Mouse (Mus musculus) megakaryocyte, embryonic 14.5 days (primary cell): ENCODE results near the gene Recql5. TPM values are rescaled to one million over a fixed set of nuclear protein-coding genes. Genes with fewer than 3 reads are reported as not detected.
A peak's percentile ranks its signal among the peaks of the same experiment; 100 is the strongest.

Experiments used
- H3K27me3 ChIP-seq: replicated peaks from 2 replicates; pipeline ENCODE3; 2012; ENCODE audit warnings: inconsistent platforms
- H3K36me3 ChIP-seq: replicated peaks from 2 replicates; pipeline ENCODE3; 2012; ENCODE audit warnings: low read length, inconsistent platforms, mixed read lengths
- H3K4me1 ChIP-seq: 2 replicates; pipeline ENCODE4 v1.6.1; 2012; ENCODE audit warnings: inconsistent platforms
- H3K4me3 ChIP-seq: replicated peaks from 2 replicates; pipeline ENCODE3; 2012; ENCODE audit warnings: moderate library complexity, mild to moderate bottlenecking, inconsistent platforms
- H3K9me3 ChIP-seq: 2 replicates; pipeline ENCODE4 v1.6.1; 2012; ENCODE audit warnings: inconsistent platforms
- FLI1 ChIP-seq: IDR thresholded peaks from 2 replicates; pipeline ENCODE4 v1.6.1; 2012; ENCODE audit warnings: low read length, inconsistent platforms, mixed read lengths
- GATA1 ChIP-seq: IDR thresholded peaks from 3 replicates; pipeline ENCODE4 v1.6.1; 2012; ENCODE audit warnings: mixed read lengths, low read length, inconsistent platforms, borderline replicate concordance
- polyA plus RNA-seq: library from polyadenylated mRNA; stranded (reverse); fragments of >175 nt; gene quantifications from 2 replicates; pipeline ENCODE4 v1.2.3, GENCODE M21; 2012; ENCODE audit warnings: low replicate concordance; ENCODE audit not compliant: insufficient read depth

Gene Recql5
- polyA plus RNA-seq, 1 experiment = 10.4 TPM

DNA sequence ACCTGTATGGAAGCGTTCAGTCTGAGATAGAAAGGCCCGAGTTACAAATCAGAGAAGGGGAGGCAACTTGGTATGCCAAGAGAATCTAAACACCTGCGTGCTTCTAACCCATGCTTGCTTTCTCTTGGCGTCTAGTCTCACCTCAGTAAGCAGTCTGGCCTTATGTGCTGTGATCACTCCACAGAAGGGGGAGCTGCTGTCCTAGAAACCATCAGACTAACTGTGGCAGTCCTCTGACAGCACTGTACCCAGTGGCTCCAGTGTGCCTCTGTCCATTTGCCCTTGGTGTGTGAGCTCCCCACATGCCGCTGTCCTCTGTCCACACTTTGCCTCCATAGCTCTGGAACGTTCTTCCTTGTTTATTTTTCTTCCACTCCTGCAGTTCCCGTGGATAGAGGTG lies 8.7 kb upstream of the Recql5 start:
- no peaks in the 10 kb centered on the region; the same call in 1 of the 2 replicates for H3K4me1 ChIP-seq
- no peaks in the 10 kb centered on the region for H3K9me3 ChIP-seq
- H3K27me3 ChIP-seq = no peaks in the 10 kb centered on the region
- peaks cover 98% of the 10 kb centered on the region for H3K36me3 ChIP-seq
- TF ChIP-seq FLI1 = no peak
- TF ChIP-seq GATA1 = no peak
- no peak overlapping the region for H3K4me3 ChIP-seq

GRCm38 (mm10) chr11:115939690-115940329 lies 6.5 kb upstream of the Recql5 start:
- TF ChIP-seq GATA1 (0 out of 3 replicates have a peak, but pooled peaks have one; percentile 48), FLI1 (no peak)

GRCm38 (mm10) chr11:115933747-115934110 lies 452 bp upstream of the Recql5 start:
- no peaks in the 10 kb centered on the region for H3K27me3 ChIP-seq
- H3K4me1 ChIP-seq = peaks cover 35% of the 10 kb centered on the region
- peaks cover 53% of the 10 kb centered on the region for H3K36me3 ChIP-seq
- H3K9me3 ChIP-seq = no peaks in the 10 kb centered on the region
- TF ChIP-seq FLI1 (no peak), GATA1 (no peak)
- peak overlapping the region; percentile 99 for H3K4me3 ChIP-seq

More at GRCm38 (mm10) chr11:115939690-115940329, 6.5 kb upstream of the Recql5 start:
- peaks cover 7% of the 10 kb centered on the region for H3K4me1 ChIP-seq
- no peaks in the 10 kb centered on the region for H3K9me3 ChIP-seq
- no peak overlapping the region for H3K4me3 ChIP-seq
- no peaks in the 10 kb centered on the region for H3K27me3 ChIP-seq
- peaks cover 95% of the 10 kb centered on the region for H3K36me3 ChIP-seq

GRCm38 (mm10) chr11:115931235-115931634 lies 2.0 kb downstream of the Recql5 start:
- no peak overlapping the region for H3K4me3 ChIP-seq
- no peaks in the 10 kb centered on the region for H3K27me3 ChIP-seq
- no peaks in the 10 kb centered on the region for H3K9me3 ChIP-seq
- H3K4me1 ChIP-seq = peaks cover 46% of the 10 kb centered on the region
- H3K36me3 ChIP-seq = peaks cover 52% of the 10 kb centered on the region
- no peak for TF ChIP-seq GATA1
- no peak for TF ChIP-seq FLI1

GRCm38 (mm10) chr11:115929818-115930217 lies 3.5 kb downstream of the Recql5 start:
- Histone ChIP-seq H3K4me3 (no peak overlapping the region), H3K36me3 (peaks cover 50% of the 10 kb centered on the region), H3K9me3 (no peaks in the 10 kb centered on the region), H3K4me1 (peaks cover 39% of the 10 kb centered on the region), H3K27me3 (no peaks in the 10 kb centered on the region)
- TF ChIP-seq FLI1 = no peak
- no peak for TF ChIP-seq GATA1

DNA sequence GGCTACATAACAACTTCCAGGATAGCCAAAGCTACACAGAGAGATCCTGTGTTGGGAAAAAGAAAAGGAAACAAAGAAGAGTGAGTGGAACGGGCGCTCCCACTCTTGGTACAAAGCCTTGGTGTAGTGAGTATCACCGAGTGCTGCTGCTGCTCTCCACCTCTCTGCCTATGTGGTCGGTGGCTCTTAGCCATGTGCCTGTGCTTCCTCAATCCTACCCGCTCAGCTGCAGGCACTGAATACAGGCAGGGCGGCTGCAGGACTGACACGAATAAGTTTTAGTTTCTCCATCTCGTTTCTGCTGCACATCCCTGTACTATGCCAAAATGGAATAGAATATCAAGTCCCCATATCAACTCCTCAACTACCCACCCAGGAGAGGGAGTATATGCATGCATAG lies 4.2 kb downstream of the Recql5 start:
- H3K27me3 ChIP-seq = no peaks in the 10 kb centered on the region
- no peak overlapping the region for H3K4me3 ChIP-seq
- TF ChIP-seq GATA1 (no peak), FLI1 (no peak)
- H3K4me1 ChIP-seq = peaks cover 31% of the 10 kb centered on the region
- peaks cover 58% of the 10 kb centered on the region for H3K36me3 ChIP-seq
- no peaks in the 10 kb centered on the region for H3K9me3 ChIP-seq

GRCm38 (mm10) chr11:115921986-115922385 lies 11.3 kb downstream of the Recql5 start:
- Histone ChIP-seq H3K4me3 (no peak overlapping the region), H3K36me3 (peaks cover 78% of the 10 kb centered on the region), H3K9me3 (no peaks in the 10 kb centered on the region), H3K4me1 (peaks cover 7% of the 10 kb centered on the region), H3K27me3 (no peaks in the 10 kb centered on the region)
- TF ChIP-seq GATA1 = no peak
- TF ChIP-seq FLI1 = no peak

DNA sequence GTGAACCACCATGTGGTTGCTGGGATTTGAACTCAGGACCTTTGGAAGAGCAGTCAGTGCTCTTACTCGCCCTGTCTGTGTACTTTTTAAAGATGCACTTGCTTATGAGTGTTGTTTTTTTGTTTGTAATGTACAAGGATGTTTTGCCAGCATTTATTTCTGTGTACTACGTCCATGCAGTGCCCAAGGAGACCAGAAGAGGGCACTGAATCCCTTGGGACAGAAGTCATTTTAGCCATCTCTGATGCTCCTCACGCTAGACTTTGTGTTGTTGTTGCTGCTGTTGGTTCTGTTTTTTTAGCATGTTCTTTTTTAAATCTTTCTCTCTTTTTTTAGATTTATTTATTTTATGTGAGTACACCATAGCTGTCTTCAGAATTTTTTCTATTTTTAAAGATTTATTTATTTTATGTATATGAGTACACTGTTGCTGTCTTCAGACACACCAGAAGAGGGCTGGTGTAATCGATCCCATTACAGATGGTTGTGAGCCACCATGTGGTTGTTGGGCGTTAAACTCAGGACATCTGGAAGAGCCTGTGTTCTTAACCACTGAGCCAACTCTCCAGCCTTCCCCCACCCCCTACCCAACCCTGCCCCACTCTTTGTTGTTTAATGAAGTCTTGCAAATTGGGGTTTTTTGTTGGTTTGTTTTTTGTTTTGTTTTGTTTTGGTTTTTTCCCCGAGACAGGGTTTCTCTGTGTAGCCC lies 13.0 kb downstream of the Recql5 start:
- no peak for TF ChIP-seq GATA1
- no peak for TF ChIP-seq FLI1
- no peak overlapping the region for H3K4me3 ChIP-seq
- H3K27me3 ChIP-seq = no peaks in the 10 kb centered on the region
- H3K36me3 ChIP-seq = peaks cover 84% of the 10 kb centered on the region
- H3K9me3 ChIP-seq = no peaks in the 10 kb centered on the region
- H3K4me1 ChIP-seq = peaks cover 24% of the 10 kb centered on the region

GRCm38 (mm10) chr11:115919073-115919472 lies 14.2 kb downstream of the Recql5 start:
- H3K36me3 ChIP-seq = peaks cover 82% of the 10 kb centered on the region

DNA sequence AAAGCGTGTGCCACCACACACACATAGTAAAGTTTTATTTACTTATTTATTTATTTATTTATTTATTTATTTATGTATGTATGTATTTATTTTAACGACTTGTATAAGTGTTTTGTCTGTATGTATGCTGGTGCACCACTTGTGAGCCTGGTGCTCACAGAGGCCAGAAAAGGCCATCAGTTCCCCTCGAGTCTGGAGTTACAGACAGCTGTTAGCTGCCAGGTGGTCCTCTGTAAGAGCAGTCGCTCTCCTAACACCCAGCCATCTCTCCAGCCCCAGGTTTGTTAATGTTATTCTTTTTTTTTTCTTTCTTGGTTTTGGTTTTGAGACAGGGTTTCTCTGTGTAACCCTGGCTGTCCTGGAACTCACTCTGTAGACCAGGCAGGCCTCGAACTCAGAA lies 14.6 kb downstream of the Recql5 start:
- Histone ChIP-seq H3K36me3 (peaks cover 82% of the 10 kb centered on the region), H3K4me3 (no peak overlapping the region), H3K27me3 (no peaks in the 10 kb centered on the region), H3K9me3 (no peaks in the 10 kb centered on the region), H3K4me1 (peaks cover 30% of the 10 kb centered on the region)
- TF ChIP-seq FLI1 = no peak
- TF ChIP-seq GATA1 = no peak

More at GRCm38 (mm10) chr11:115919073-115919472, 14.2 kb downstream of the Recql5 start:
- no peak for TF ChIP-seq GATA1
- no peak for TF ChIP-seq FLI1
- no peak overlapping the region for H3K4me3 ChIP-seq
- H3K27me3 ChIP-seq = no peaks in the 10 kb centered on the region
- H3K9me3 ChIP-seq = no peaks in the 10 kb centered on the region
- H3K4me1 ChIP-seq = peaks cover 30% of the 10 kb centered on the region
